Mouse (Mus musculus): ENCODE measurements at regions not wholly inside any gene's neighbourhood (a gene's known extent, or its start where the extent isn't known, plus 50 kb on each side); places are given as distances from the start of the nearest gene placed in this dataset.

- Histone ChIP-seq H3K79me2 (ENCODE audit: control insufficient read depth, insufficient read depth, low read length) (no peaks in the 10 kb centered on the region), H3K4me3 (ENCODE audit: insufficient read depth, low read depth, low read length) (no peak overlapping the region), H3K27ac (replicated peaks; ENCODE audit: insufficient read depth, low read depth, low read length) (no peak overlapping the region), H3K27me3 (ENCODE audit: control insufficient read depth, insufficient read depth, low read length) (no peaks in the 10 kb centered on the region), H3K36me3 (ENCODE audit: control insufficient read depth, insufficient read depth, low read length) (no peaks in the 10 kb centered on the region), H3K9ac (ENCODE audit: low read depth, low read length) (no peak overlapping the region), H3K4me1 (ENCODE audit: control insufficient read depth, insufficient read depth, low read length) (no peaks in the 10 kb centered on the region)
- 95% methylated on average over 2 of the region's 2 CpGs for WGBS
- TF ChIP-seq CTCF (IDR thresholded peaks at IDR 0.05; ENCODE audit: low read depth, low read length): no peak
- no peak for TF ChIP-seq POLR2A (IDR thresholded peaks at IDR 0.05; ENCODE audit: extremely low read depth, insufficient read depth, low read length)
- no peak for DNase-seq (ENCODE audit: extremely low read depth, low read depth, low spot score)
Observed at GRCm38 (mm10) chr6:35458250-35458649, 81.4 kb downstream of the Mtpn start.

- DNase-seq (ENCODE audit: extremely low read depth, low read depth, low spot score): no peak
- 86% methylated on average over 1 of the region's 1 CpGs for WGBS
- Histone ChIP-seq H3K27ac (replicated peaks; ENCODE audit: insufficient read depth, low read depth, low read length) (no peak overlapping the region), H3K27me3 (ENCODE audit: control insufficient read depth, insufficient read depth, low read length) (no peaks in the 10 kb centered on the region), H3K9ac (ENCODE audit: low read depth, low read length) (no peak overlapping the region), H3K36me3 (ENCODE audit: control insufficient read depth, insufficient read depth, low read length) (no peaks in the 10 kb centered on the region), H3K79me2 (ENCODE audit: control insufficient read depth, insufficient read depth, low read length) (no peaks in the 10 kb centered on the region), H3K4me3 (ENCODE audit: insufficient read depth, low read depth, low read length) (no peak overlapping the region), H3K4me1 (ENCODE audit: control insufficient read depth, insufficient read depth, low read length) (no peaks in the 10 kb centered on the region)
- no peak for TF ChIP-seq CTCF (IDR thresholded peaks at IDR 0.05; ENCODE audit: low read depth, low read length)
- no peak for TF ChIP-seq POLR2A (IDR thresholded peaks at IDR 0.05; ENCODE audit: extremely low read depth, insufficient read depth, low read length)
Observed at GRCm38 (mm10) chr6:35445007-35445406, 94.7 kb downstream of the Mtpn start.

GRCm38 (mm10) chr6:35426301-35426700 is 100.4 kb upstream of the Fam180a start:
- Histone ChIP-seq H3K27me3 (ENCODE audit: control insufficient read depth, insufficient read depth, low read length) (no peaks in the 10 kb centered on the region), H3K27ac (replicated peaks; ENCODE audit: insufficient read depth, low read depth, low read length) (no peak overlapping the region), H3K9ac (ENCODE audit: low read depth, low read length) (no peak overlapping the region), H3K4me1 (ENCODE audit: control insufficient read depth, insufficient read depth, low read length) (no peaks in the 10 kb centered on the region), H3K4me3 (ENCODE audit: insufficient read depth, low read depth, low read length) (no peak overlapping the region), H3K36me3 (ENCODE audit: control insufficient read depth, insufficient read depth, low read length) (no peaks in the 10 kb centered on the region), H3K79me2 (ENCODE audit: control insufficient read depth, insufficient read depth, low read length) (no peaks in the 10 kb centered on the region)
- TF ChIP-seq CTCF (IDR thresholded peaks at IDR 0.05; ENCODE audit: low read depth, low read length): no peak
- TF ChIP-seq POLR2A (IDR thresholded peaks at IDR 0.05; ENCODE audit: extremely low read depth, insufficient read depth, low read length): no peak
- WGBS: 88% methylated on average over 3 of the region's 3 CpGs
- DNase-seq (ENCODE audit: extremely low read depth, low read depth, low spot score): no peak

GRCm38 (mm10) chr6:35424521-35424920 is 98.6 kb upstream of the Fam180a start:
- no peaks in the 10 kb centered on the region for H3K4me1 ChIP-seq (ENCODE audit: control insufficient read depth, insufficient read depth, low read length)
- H3K79me2 ChIP-seq (ENCODE audit: control insufficient read depth, insufficient read depth, low read length): no peaks in the 10 kb centered on the region
- no peak overlapping the region for H3K4me3 ChIP-seq (ENCODE audit: insufficient read depth, low read depth, low read length)
- no peak overlapping the region for H3K27ac ChIP-seq (replicated peaks; ENCODE audit: insufficient read depth, low read depth, low read length)
- DNase-seq (ENCODE audit: extremely low read depth, low read depth, low spot score): no peak
- H3K27me3 ChIP-seq (ENCODE audit: control insufficient read depth, insufficient read depth, low read length): no peaks in the 10 kb centered on the region
- WGBS: 83% methylated on average over 2 of the region's 2 CpGs
- no peaks in the 10 kb centered on the region for H3K36me3 ChIP-seq (ENCODE audit: control insufficient read depth, insufficient read depth, low read length)
- TF ChIP-seq CTCF (IDR thresholded peaks at IDR 0.05; ENCODE audit: low read depth, low read length): no peak
- H3K9ac ChIP-seq (ENCODE audit: low read depth, low read length): no peak overlapping the region

GRCm38 (mm10) chr6:35420924-35421323 is 95.0 kb upstream of the Fam180a start:
- Histone ChIP-seq H3K4me1 (ENCODE audit: control insufficient read depth, insufficient read depth, low read length) (no peaks in the 10 kb centered on the region), H3K27ac (replicated peaks; ENCODE audit: insufficient read depth, low read depth, low read length) (no peak overlapping the region), H3K4me3 (ENCODE audit: insufficient read depth, low read depth, low read length) (no peak overlapping the region), H3K9ac (ENCODE audit: low read depth, low read length) (no peak overlapping the region), H3K27me3 (ENCODE audit: control insufficient read depth, insufficient read depth, low read length) (no peaks in the 10 kb centered on the region), H3K36me3 (ENCODE audit: control insufficient read depth, insufficient read depth, low read length) (no peaks in the 10 kb centered on the region), H3K79me2 (ENCODE audit: control insufficient read depth, insufficient read depth, low read length) (no peaks in the 10 kb centered on the region)
- DNase-seq (ENCODE audit: extremely low read depth, low read depth, low spot score): no peak
- TF ChIP-seq CTCF (IDR thresholded peaks at IDR 0.05; ENCODE audit: low read depth, low read length): no peak
- no peak for TF ChIP-seq POLR2A (IDR thresholded peaks at IDR 0.05; ENCODE audit: extremely low read depth, insufficient read depth, low read length)
- WGBS: 91% methylated on average over 7 of the region's 7 CpGs

- no peaks in the 10 kb centered on the region for H3K79me2 ChIP-seq (ENCODE audit: control insufficient read depth, insufficient read depth, low read length)
- H3K27me3 ChIP-seq (ENCODE audit: control insufficient read depth, insufficient read depth, low read length): no peaks in the 10 kb centered on the region
- H3K9ac ChIP-seq (ENCODE audit: low read depth, low read length): no peak overlapping the region
- H3K4me3 ChIP-seq (ENCODE audit: insufficient read depth, low read depth, low read length): no peak overlapping the region
- TF ChIP-seq CTCF (IDR thresholded peaks at IDR 0.05; ENCODE audit: low read depth, low read length) (no peak), POLR2A (IDR thresholded peaks at IDR 0.05; ENCODE audit: extremely low read depth, insufficient read depth, low read length) (no peak)
- no peaks in the 10 kb centered on the region for H3K36me3 ChIP-seq (ENCODE audit: control insufficient read depth, insufficient read depth, low read length)
- no peaks in the 10 kb centered on the region for H3K4me1 ChIP-seq (ENCODE audit: control insufficient read depth, insufficient read depth, low read length)
- H3K27ac ChIP-seq (replicated peaks; ENCODE audit: insufficient read depth, low read depth, low read length): no peak overlapping the region
- WGBS: 47% methylated on average over 9 of the region's 9 CpGs
- DNase-seq (ENCODE audit: extremely low read depth, low read depth, low spot score): no peak
Observed at GRCm38 (mm10) chr6:35405044-35405443, 79.1 kb upstream of the Fam180a start.

Measured in liver, adult 2 months (tissue).